Mouse (Mus musculus): ENCODE results near the gene Zswim5. TPM values are rescaled to one million over a fixed set of nuclear protein-coding genes. Genes with fewer than 3 reads are reported as not detected.
A peak's percentile ranks its signal among the peaks of the same experiment; 100 is the strongest.

Gene Zswim5
- polyA plus RNA-seq, 1 experiment: 36.0 TPM

DNA sequence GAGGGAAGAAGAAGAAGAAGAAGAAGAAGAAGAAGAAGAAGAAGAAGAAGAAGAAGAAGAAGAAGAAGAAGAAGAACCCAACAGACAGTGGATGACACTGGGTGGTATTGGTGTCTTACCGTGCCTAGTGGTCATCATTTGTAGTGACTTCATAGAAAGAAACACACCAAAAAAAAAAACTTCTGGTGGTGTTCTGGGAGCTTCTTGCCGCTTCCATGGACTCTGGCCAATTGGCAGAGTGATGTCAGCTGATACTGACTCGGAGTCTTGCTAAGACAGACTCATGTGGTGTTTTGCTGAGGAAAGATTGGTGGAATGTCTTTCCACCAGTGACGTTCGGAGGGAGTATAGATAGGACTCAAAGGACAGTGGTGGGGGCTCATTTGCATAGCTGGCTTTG, 133.1 kb downstream of the Zswim5 start:
- DNase-seq (ENCODE audit: low read depth): no peak
- TF ChIP-seq POLR2A (IDR thresholded peaks at IDR 0.05; ENCODE audit: borderline replicate concordance, extremely low read depth, insufficient read depth, insufficient read length, poor library complexity, severe bottlenecking): no peak
- TF ChIP-seq CTCF (IDR thresholded peaks at IDR 0.05; ENCODE audit: borderline replicate concordance, extremely low read depth, insufficient read depth, insufficient read length): no peak

DNA sequence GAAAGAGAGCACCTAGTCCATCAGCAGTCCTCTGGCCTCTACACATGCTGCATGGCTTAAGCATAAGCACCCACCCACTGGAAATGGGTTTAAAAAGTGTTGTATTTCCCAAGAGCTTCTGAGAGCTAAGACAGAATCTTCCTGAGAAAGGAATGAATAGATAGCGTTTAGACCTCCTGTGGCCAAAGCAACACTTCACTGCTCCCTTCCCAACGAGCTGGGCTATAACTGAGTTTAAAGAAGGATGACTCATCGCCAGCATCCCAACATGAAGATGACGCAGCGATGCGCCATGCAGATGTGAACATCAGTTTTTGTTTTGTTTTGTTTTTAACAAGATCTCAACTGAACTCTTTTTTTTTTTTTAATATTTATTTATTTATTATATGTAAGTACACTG, 136.4 kb downstream of the Zswim5 start:
- TF ChIP-seq POLR2A (IDR thresholded peaks at IDR 0.05; ENCODE audit: borderline replicate concordance, extremely low read depth, insufficient read depth, insufficient read length, poor library complexity, severe bottlenecking) (no peak), CTCF (IDR thresholded peaks at IDR 0.05; ENCODE audit: borderline replicate concordance, extremely low read depth, insufficient read depth, insufficient read length) (no peak)
- no peak for DNase-seq (ENCODE audit: low read depth)

DNA sequence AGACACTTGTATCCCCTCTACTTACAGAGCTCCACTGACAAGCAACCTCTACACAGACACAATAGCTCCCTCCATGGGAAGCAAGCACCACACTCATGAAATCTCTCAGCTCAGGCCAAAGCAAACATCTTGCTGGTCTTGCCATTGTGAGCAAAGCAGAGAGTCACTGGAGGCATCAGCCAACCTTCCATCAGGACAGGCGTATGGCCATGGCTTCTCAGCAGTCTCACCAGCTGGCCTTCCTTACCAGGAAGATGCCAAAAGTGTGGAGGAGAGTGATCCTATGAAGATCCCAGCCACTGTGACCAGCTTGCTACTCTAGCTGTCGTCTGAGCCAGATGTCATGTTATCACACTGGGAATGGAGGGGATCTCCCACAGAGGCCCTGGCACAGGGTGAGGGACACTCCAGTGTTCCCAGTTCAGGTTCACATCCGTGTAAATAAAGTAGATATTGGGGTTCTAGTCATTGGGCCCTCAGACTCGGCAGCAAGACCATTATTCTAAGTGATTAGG, 137.8 kb downstream of the Zswim5 start:
- no peak for DNase-seq (ENCODE audit: low read depth)
- TF ChIP-seq POLR2A (IDR thresholded peaks at IDR 0.05; ENCODE audit: borderline replicate concordance, extremely low read depth, insufficient read depth, insufficient read length, poor library complexity, severe bottlenecking): no peak
- TF ChIP-seq CTCF (IDR thresholded peaks at IDR 0.05; ENCODE audit: borderline replicate concordance, extremely low read depth, insufficient read depth, insufficient read length): no peak

DNA sequence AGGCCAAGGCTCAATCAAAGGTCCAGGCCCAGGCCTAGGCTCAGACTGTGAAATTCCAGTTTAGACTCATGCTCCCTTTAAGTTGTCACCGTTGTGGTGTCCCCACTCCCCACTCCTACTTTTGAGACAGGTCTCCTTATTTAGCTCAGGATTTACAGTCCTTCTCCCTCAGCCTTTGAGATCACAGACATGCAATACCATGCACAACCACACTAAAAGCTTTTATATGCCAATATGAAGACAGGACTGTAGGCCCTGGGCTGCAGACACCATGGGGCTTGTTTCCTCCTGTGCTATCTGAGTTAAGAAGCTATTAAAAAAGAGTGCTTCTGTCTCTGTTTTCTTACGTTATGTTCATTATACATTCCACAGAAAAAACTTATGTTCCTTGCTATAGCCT, 140.6 kb downstream of the Zswim5 start:
- no peak for DNase-seq (ENCODE audit: low read depth)
- TF ChIP-seq POLR2A (IDR thresholded peaks at IDR 0.05; ENCODE audit: borderline replicate concordance, extremely low read depth, insufficient read depth, insufficient read length, poor library complexity, severe bottlenecking) (no peak), CTCF (IDR thresholded peaks at IDR 0.05; ENCODE audit: borderline replicate concordance, extremely low read depth, insufficient read depth, insufficient read length) (no peak)

DNA sequence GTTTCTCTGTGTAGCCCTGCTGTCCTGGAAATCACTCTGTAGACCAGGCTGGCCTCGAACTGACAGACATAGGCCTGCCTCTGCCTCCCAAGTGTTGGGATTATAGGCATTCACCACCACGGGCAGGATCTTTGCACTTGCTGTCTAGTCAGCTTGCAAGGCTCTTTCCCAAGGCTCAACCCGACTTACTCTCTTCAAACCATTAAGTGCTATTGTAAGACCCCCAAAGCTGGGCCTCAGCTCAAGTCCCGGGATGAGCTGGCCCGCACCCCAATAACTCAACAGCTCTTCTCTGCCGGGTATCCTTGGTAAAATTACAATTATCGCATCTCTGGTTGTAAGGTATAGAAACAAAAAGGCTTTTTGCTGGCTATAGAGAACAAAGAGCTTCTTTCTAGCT, 141.2 kb downstream of the Zswim5 start:
- no peak for DNase-seq (ENCODE audit: low read depth)
- TF ChIP-seq POLR2A (IDR thresholded peaks at IDR 0.05; ENCODE audit: borderline replicate concordance, extremely low read depth, insufficient read depth, insufficient read length, poor library complexity, severe bottlenecking) (no peak), CTCF (IDR thresholded peaks at IDR 0.05; ENCODE audit: borderline replicate concordance, extremely low read depth, insufficient read depth, insufficient read length) (no peak)

DNA sequence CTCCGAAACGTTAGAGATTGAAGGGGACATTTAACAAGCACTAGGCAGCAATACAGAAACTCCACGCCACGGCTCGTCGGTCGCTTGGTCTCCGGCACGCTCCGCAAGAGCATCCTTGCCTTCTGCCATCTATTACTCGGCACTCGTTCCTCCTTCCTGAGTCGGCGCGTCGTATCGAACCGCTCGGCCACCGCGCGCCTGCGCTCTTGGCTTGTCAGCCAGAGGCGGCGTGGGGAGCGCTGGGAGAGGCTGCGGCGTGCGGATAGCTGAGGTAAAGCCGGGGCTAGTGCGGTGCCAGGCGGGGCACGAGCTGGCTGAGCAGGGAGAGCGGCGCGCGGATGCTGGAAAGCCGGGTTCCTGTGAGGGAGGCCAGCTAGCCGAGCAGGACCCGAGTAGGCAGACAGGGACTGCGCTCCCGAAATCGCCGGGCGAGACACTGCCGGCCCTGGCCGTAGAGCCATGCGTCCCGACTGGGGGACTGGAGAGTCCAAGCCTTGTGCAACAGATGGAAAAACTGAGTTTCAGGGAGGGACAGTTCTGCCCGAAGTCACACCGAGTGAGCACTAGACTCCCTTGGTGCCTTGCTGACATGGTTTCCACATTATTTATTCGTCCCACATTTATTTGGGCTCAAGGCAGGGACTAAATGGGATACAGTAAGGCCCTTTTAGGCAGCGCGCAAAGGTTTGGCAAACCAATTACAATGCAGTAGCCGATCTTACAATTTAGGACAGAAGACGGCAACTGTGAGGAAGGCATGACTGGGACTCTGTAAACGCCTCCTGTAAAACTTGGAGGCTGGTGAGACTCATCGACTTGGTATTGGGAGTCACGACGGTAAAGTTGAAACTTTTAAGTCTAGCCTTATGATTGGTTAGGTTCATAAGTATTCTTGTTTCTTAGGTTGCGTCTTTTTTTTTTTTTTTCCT, 142.3 kb downstream of the Zswim5 start, which contains the start of gene Eif2b3:
Gene Eif2b3 (plus strand): TSS at position 197 of the 929 bp plus-strand sequence.
- TF ChIP-seq CTCF (IDR thresholded peaks at IDR 0.05; ENCODE audit: borderline replicate concordance, extremely low read depth, insufficient read depth, insufficient read length) (peak; percentile 11; the same call in 1 of the 2 replicates), POLR2A (IDR thresholded peaks at IDR 0.05; ENCODE audit: borderline replicate concordance, extremely low read depth, insufficient read depth, insufficient read length, poor library complexity, severe bottlenecking) (peak; percentile 70)

DNA sequence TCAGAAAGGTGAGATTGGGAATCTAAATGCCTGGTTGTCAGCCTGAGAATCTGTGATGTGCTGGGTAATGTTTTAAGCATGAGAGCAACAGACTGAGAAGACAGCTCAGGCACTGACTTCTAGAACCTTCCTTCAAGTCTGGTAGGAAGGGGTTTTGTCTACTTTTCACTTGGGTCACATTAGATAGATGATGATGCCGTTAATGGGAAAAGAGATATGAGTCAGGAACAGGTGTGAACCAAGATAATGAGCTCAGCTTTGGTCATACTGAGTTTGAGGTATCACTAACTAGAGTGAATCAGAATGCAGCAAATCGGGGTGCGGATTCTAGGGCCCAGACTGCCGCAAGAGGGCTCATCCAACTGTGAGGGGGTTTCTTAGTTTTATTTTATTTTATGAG, 146.3 kb downstream of the Zswim5 start:
- no peak for DNase-seq (ENCODE audit: low read depth)
- TF ChIP-seq POLR2A (IDR thresholded peaks at IDR 0.05; ENCODE audit: borderline replicate concordance, extremely low read depth, insufficient read depth, insufficient read length, poor library complexity, severe bottlenecking) (no peak), CTCF (IDR thresholded peaks at IDR 0.05; ENCODE audit: borderline replicate concordance, extremely low read depth, insufficient read depth, insufficient read length) (no peak)

More for the DNA sequence above, 142.3 kb downstream of the Zswim5 start, which contains the start of gene Eif2b3:
- DNase-seq (ENCODE audit: low read depth): peak; percentile 98

DNA sequence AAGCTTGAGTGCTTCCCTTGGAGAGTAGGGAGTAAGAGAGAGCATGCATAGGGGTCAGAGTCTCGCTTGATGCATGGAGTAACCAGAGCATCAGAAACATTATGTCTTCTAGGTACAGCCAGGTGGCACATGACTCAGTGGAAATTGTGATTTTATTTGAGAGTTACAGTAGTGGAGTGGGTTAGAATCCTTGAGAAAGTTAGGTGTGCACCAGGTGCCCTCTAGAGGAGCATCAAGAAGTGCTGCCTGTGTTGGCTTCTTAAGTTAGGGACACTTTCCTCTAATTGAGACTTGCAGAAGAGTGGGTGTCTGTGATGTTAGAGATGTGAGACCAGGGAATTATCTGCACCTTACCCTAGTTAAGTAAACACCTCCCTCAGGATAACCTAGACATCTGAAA, 153.9 kb downstream of the Zswim5 start:
- DNase-seq (ENCODE audit: low read depth): no peak
- TF ChIP-seq POLR2A (IDR thresholded peaks at IDR 0.05; ENCODE audit: borderline replicate concordance, extremely low read depth, insufficient read depth, insufficient read length, poor library complexity, severe bottlenecking) (no peak), CTCF (IDR thresholded peaks at IDR 0.05; ENCODE audit: borderline replicate concordance, extremely low read depth, insufficient read depth, insufficient read length) (no peak)

Other genes starting within 250 kb of the Zswim5 start
- 94.4 and 113 TPM in 2 replicates for gene Nasp, start 249.4 kb upstream of the Zswim5 start, polyA plus RNA-seq (2012; rRNA removed)
- gene Akr1a1, start 225.7 kb upstream of the Zswim5 start, polyA plus RNA-seq (2012; rRNA removed): 573 and 658 TPM in 2 replicates
- 148 and 177 TPM in 2 replicates for gene Prdx1, start 191.8 kb upstream of the Zswim5 start, polyA plus RNA-seq (2012; rRNA removed)
- 21.4 and 21.7 TPM in 2 replicates for gene Mmachc, start 169.0 kb upstream of the Zswim5 start, polyA plus RNA-seq (2012; rRNA removed)
- gene Ccdc163, start 168.9 kb upstream of the Zswim5 start, polyA plus RNA-seq (2012; rRNA removed): 30.1 and 59.0 TPM in 2 replicates
- 3.1 and 3.9 TPM in 2 replicates for gene Tesk2, start 156.4 kb upstream of the Zswim5 start, polyA plus RNA-seq (2012; rRNA removed)
- gene Toe1, start 69.7 kb upstream of the Zswim5 start, polyA plus RNA-seq (2012; rRNA removed): 34.3 and 41.7 TPM in 2 replicates
- gene Mutyh, start 69.7 kb upstream of the Zswim5 start, polyA plus RNA-seq (2012; rRNA removed): 10.7 and 21.2 TPM in 2 replicates
- 0.34 and 0.64 TPM in 2 replicates for gene Hpdl, start 55.7 kb upstream of the Zswim5 start, polyA plus RNA-seq (2012; rRNA removed)
- 58.9 and 63.2 TPM in 2 replicates for gene Urod, start 117.0 kb downstream of the Zswim5 start, polyA plus RNA-seq (2012; rRNA removed)
- gene Hectd3, start 117.9 kb downstream of the Zswim5 start, polyA plus RNA-seq (2012; rRNA removed): 59.3 and 60.4 TPM in 2 replicates
- gene Eif2b3, start 142.0 kb downstream of the Zswim5 start, polyA plus RNA-seq (2012; rRNA removed): 24.6 and 25.0 TPM in 2 replicates
- gene Ptch2, start 218.7 kb downstream of the Zswim5 start, polyA plus RNA-seq (2012; rRNA removed): 11.6 and 18.6 TPM in 2 replicates
- 6.5 and 7.9 TPM in 2 replicates for gene Btbd19, start 248.3 kb downstream of the Zswim5 start, polyA plus RNA-seq (2012; rRNA removed)
- 0.52 and 0.67 TPM in 2 replicates for gene Tctex1d4, start 249.4 kb downstream of the Zswim5 start, polyA plus RNA-seq (2012; rRNA removed)

Measured in brain, embryonic 14.5 days (tissue).